Mouse (Mus musculus) kidney, adult 2 months (tissue): ENCODE measurements around the gene Nop2. TPM values are rescaled to one million over a fixed set of nuclear protein-coding genes. Genes with fewer than 3 reads are reported as not detected.

Experiments
- DNase-seq: peaks from one replicate; pipeline ENCODE4 v3.0.0; 2021
- H3K27ac ChIP-seq: fragments of 200-500 bp; 2 replicates; pipeline ENCODE4 v1.5.1; 2012; ENCODE audit warnings: low read depth, low read length, control low read depth, inconsistent platforms; ENCODE audit not compliant: insufficient read depth
- H3K27me3 ChIP-seq: fragments of 200-500 bp; replicated peaks from 2 replicates; pipeline ENCODE4 v1.6.1; 2012; ENCODE audit warnings: mild to moderate bottlenecking, moderate library complexity, low read length, inconsistent platforms; ENCODE audit not compliant: control insufficient read depth, insufficient read depth
- H3K36me3 ChIP-seq: fragments of 200-500 bp; 2 replicates; pipeline ENCODE4 v1.6.1; 2012; ENCODE audit warnings: mild to moderate bottlenecking, moderate library complexity, low read length, inconsistent platforms; ENCODE audit not compliant: control insufficient read depth, insufficient read depth
- H3K4me1 ChIP-seq: fragments of 200-500 bp; 2 replicates; pipeline ENCODE4 v1.6.1; 2011; ENCODE audit warnings: low read length; ENCODE audit not compliant: control insufficient read depth, insufficient read depth
- H3K4me3 ChIP-seq: fragments of 200-500 bp; 2 replicates; pipeline ENCODE4 v1.5.1; 2011; ENCODE audit warnings: mild to moderate bottlenecking, low read depth, low read length, control low read depth; ENCODE audit not compliant: insufficient read depth
- CTCF ChIP-seq: fragments of 200-500 bp; conservative IDR thresholded peaks from 2 replicates; pipeline ENCODE4 v1.5.1; 2011; ENCODE audit warnings: low read depth, mild to moderate bottlenecking, control low read depth, low read length, moderate library complexity, mixed read lengths; ENCODE audit not compliant: insufficient read depth, insufficient read length
- POLR2A ChIP-seq: fragments of 200-500 bp; IDR thresholded peaks from one replicate; pipeline ENCODE4 v1.6.1; 2011; ENCODE audit warnings: low read depth, low read length, control low read depth
- WGBS: fragments of 180-500 bp; shearing (Covaris S2); methylation state at CpG from one replicate; pipeline ENCODE4 v1.1.7; 2018; 5-methylcytosine and 5-hydroxymethylcytosine counted together
- polyA plus RNA-seq: library from polyadenylated mRNA; depleted of rRNA; stranded (reverse); fragments of >200 nt; gene quantifications from 2 replicates; pipeline ENCODE4 v1.2.3, GENCODE M21; 2012

The Nop2 gene
- polyA plus RNA-seq, 1 experiment: 16.5 TPM

DNA sequence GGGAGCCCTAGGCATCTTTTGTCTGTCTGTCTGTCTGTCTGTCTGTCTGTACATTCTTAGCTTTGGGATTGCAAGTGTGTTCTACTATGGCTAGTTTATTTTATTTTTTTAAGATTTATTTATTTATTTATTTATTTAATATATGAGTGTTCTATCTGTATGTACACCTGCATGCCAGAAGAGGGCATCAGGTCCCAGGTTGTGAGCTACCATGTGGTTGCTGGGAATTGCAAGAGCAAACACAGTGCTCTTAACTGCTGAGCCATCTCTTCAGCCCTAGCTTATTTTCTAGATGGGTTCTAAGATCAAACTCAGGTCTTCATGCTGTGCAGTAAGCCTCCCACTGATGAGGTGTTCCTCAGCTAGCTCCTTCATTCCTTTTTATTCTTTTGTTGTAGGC is 22.8 kb downstream of the Nop2 start:
- H3K27me3 ChIP-seq: no peaks in the 10 kb centered on the region
- peak; percentile 58 for DNase-seq
- no peak overlapping the region for H3K4me3 ChIP-seq
- H3K27ac ChIP-seq: no peak overlapping the region
- peaks cover 3% of the 10 kb centered on the region for H3K4me1 ChIP-seq
- TF ChIP-seq CTCF (peak; percentile 55), POLR2A (no peak)
- no peaks in the 10 kb centered on the region for H3K36me3 ChIP-seq

DNA sequence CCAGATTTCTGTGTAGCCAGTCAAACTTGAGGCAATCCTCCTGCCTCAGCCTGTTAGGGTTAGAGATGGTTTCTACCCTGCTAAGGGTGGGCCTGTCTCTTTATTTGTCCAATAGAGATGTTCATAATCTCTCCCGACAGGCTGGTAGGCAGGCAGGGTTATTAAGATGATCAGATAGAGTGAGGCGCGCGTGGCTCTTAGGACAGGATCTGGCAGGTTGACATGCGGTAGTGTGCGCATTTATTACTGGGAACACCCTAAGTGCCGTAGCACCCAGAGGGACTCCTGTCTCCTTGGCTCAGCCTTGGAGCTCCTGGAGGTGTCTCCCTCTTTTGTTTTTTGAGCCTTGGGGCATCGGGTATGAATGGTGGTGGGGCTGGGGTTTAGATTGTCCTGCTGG is 23.6 kb downstream of the Nop2 start:
- DNase-seq: no peak
- 86% methylated on average over 8 of the region's 8 CpGs for WGBS
- Histone ChIP-seq H3K4me1 (no peaks in the 10 kb centered on the region), H3K4me3 (no peak overlapping the region), H3K27ac (no peak overlapping the region), H3K36me3 (no peaks in the 10 kb centered on the region), H3K27me3 (no peaks in the 10 kb centered on the region)
- TF ChIP-seq POLR2A: no peak
- TF ChIP-seq CTCF: no peak

DNA sequence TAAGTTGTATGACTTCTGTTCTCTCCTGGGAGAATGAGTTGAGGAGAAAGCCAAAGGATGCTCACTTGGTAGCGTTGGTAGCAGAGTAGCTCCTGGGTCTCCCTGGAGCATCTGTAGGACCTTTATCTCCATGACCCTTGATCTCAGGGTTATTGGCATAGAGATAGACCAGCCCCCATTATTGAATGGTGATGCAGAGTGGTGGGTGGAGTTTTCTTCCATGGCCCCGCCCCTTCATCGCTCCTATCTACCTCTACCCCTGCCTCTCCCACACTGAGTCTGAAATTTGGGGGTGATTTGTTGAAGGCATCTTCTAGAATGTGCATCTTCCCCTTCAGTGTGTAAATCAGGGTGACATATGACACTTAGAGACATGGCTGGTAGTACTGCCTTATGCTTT is 24.8 kb downstream of the Nop2 start:
- TF ChIP-seq POLR2A: no peak
- no peak for TF ChIP-seq CTCF
- no peaks in the 10 kb centered on the region; the same call in 1 of the 2 replicates for H3K4me1 ChIP-seq
- H3K4me3 ChIP-seq: no peak overlapping the region
- H3K27ac ChIP-seq: no peak overlapping the region
- WGBS: 83% methylated on average over 3 of the region's 3 CpGs
- H3K27me3 ChIP-seq: no peaks in the 10 kb centered on the region
- no peaks in the 10 kb centered on the region for H3K36me3 ChIP-seq
- no peak for DNase-seq

DNA sequence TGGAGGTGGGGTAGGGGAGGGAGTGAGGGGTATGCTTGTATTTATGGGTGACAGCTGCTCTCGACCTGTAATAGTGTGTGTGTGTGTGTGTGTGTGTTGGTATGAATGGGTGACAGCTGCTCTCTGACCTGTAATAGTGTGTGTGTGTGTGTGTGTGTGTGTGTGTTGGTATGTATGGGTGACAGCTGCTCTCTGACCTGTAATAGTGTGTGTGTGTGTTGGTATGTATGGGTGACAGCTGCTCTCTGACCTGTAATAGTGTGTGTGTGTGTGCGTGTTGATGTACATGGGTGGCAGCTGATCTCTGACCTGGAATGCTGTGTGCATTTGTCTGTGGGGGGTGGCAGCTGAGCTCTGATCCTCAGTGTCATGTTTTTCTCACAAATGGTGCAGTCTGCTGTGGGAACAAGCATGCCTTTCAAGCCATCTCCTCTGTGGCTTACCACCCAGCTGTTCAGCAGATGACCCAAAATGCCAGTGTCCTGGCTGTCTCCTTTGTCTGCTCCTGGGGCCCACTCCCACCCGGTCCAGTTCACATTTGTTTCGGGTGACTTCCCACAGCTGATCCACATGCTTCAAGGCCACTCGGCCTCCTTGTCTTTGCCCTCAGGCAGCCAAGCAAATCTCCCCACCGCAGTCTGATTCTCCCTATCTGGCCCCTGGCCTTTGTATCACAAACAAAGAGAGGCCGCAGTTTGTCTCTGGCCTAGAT is 25.4 kb downstream of the Nop2 start:
- no peak for TF ChIP-seq CTCF
- no peak for TF ChIP-seq POLR2A
- Histone ChIP-seq H3K4me1 (no peaks in the 10 kb centered on the region; the same call in 1 of the 2 replicates), H3K4me3 (no peak overlapping the region), H3K27ac (no peak overlapping the region), H3K27me3 (no peaks in the 10 kb centered on the region), H3K36me3 (no peaks in the 10 kb centered on the region)
- peak; percentile 40 for DNase-seq
- 38% methylated on average over 7 of the region's 7 CpGs for WGBS

DNA sequence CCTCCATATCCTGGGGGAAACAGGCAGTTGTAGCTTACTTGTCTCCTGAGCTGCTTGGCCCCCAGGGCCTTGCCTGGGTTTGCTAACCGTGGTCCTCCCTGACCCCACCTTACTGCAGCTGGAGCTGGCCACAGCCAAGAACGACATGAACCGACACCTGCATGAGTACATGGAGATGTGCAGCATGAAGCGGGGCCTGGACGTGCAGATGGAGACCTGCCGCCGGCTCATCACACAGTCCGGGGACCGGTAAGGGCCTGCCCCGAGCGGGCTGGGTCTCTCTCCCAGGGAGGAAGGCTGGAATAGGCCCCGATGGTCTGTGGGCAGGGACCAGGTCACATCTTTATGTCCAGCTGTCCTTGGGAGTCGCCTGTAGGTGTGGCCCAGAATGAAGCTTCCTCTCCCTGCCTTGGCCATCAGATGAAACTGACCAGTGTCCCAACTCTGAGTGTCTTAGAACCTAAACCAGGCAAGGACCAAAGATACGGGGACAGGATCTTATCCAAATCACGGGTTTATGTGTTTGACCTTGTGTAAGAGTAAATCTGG is 27.3 kb downstream of the Nop2 start:
- no peaks in the 10 kb centered on the region; the same call in 1 of the 2 replicates for H3K4me1 ChIP-seq
- 78% methylated on average over 15 of the region's 15 CpGs for WGBS
- TF ChIP-seq POLR2A (no peak), CTCF (no peak)
- H3K4me3 ChIP-seq: no peak overlapping the region
- DNase-seq: no peak
- H3K27me3 ChIP-seq: no peaks in the 10 kb centered on the region
- H3K27ac ChIP-seq: no peak overlapping the region
- H3K36me3 ChIP-seq: peaks cover 5% of the 10 kb centered on the region

DNA sequence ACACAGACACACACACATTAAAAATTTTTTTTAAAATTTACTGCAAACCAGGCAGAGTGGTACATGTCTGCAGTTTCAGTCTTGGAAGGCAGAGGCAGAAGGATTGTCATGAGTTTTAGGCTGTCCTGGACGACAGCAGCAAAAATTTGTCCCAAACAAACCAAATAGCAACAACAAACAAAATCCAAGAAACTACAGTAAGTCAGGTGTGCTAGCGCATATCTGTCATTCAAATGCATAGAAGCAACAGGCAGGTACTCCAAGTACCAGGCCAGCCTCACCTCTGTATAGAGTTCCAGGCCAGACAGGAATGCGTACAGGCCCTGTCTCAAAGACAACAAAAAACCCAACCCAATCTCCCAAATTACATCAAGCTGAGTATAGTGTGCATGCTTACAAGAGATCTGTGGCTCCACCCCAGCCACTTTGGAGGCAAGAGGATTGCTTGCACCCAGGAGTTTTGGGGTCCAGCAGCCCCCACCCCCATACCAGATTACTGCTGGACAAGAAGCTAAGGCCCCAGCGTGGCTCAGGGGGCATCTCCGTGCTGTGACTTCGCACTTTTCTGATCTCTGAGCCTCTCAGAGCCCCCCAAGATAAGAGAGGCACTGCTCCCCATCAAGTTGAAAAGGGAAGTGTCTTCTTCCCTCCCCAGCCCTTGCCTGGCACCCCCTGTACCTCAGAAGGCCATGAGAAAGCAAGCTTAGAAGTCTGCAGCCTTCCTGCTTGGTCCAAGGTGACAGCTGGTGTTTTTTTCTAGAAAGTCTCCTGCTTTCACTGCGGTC is 28.3 kb downstream of the Nop2 start:
- WGBS: 87% methylated on average over 7 of the region's 7 CpGs
- DNase-seq: no peak
- TF ChIP-seq CTCF (no peak), POLR2A (no peak)
- Histone ChIP-seq H3K27me3 (no peaks in the 10 kb centered on the region), H3K4me3 (no peak overlapping the region), H3K4me1 (no peaks in the 10 kb centered on the region; the same call in 1 of the 2 replicates), H3K27ac (no peak overlapping the region), H3K36me3 (peaks cover 5% of the 10 kb centered on the region)

DNA sequence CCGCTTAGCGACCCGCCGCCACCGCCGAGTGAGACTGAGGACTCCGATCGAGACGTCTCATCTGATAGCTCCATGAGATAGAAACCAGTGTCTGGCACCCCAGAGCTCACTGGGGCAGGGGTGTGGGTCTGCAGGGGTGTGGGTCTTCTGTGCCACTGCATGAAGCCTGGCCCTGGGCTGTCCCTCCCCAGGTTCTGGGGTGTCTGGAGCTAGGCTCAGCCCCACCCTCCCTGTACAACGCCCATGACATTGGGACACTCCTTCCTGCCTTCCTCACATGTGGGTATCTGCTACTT is 28.8 kb downstream of the Nop2 start:
- no peak for DNase-seq

More for the DNA sequence above, 28.8 kb downstream of the Nop2 start:
- Histone ChIP-seq H3K27me3 (no peaks in the 10 kb centered on the region), H3K27ac (peak overlapping the region; percentile 33; the same call in 1 of the 2 replicates), H3K4me1 (no peaks in the 10 kb centered on the region; the same call in 1 of the 2 replicates), H3K4me3 (no peak overlapping the region), H3K36me3 (peaks cover 5% of the 10 kb centered on the region)
- TF ChIP-seq CTCF: no peak
- TF ChIP-seq POLR2A: no peak
- WGBS: 68% methylated on average over 10 of the region's 10 CpGs
